Mouse (Mus musculus): Measurements from ENCODE around the gene Dop1a.

Gene Dop1a

GRCm38 (mm10) chr9:86496261-86496660, 29.3 kb downstream of the Dop1a start:
- in situ Hi-C loops (cut with MseI, MboI), result no loop called here

- in situ Hi-C loops (cut with MseI, MboI), result no loop called here
Observed at GRCm38 (mm10) chr9:86499083-86499482, 32.1 kb downstream of the Dop1a start.

DNA sequence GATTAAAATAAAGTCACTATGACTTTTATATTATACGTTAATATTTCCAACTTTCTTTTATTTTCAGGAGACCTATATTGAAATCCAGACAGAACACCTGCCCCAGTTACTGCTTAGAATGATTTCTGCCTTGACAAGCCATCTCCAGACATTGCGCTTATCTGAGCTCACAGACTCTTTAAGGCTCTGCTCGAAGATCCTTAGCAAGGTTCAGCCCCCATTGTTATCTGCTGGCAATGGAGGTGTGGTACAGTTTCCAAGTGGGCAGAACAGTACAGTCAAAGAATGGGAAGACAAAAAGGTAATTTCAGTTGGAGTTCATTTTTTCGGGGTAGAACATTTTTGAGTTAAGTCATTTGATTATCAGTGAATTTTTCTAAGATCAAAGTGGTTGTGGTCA, 40.5 kb downstream of the Dop1a start:
- in situ Hi-C loops (cut with MseI, MboI), result no loop called here

DNA sequence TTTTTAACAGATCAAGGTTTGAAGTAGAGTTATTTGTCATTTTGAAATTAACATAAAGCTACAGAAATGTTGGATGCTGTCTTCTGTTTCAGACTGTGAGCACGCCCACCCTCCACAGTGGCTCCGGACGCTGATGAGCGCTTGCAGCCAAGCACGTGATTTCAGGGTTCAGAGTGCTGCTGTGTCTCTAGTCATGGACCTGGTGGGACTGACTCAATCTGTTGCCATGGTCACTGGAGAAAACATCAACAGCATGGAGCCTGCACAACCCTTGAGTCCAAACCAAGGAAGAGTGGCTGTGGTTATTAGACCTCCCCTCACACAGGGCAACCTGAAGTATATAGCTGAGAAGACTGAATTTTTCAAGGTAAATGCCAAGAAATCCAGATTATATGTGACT, 46.8 kb downstream of the Dop1a start:
- in situ Hi-C loops (cut with MseI, MboI), result no loop called here

DNA sequence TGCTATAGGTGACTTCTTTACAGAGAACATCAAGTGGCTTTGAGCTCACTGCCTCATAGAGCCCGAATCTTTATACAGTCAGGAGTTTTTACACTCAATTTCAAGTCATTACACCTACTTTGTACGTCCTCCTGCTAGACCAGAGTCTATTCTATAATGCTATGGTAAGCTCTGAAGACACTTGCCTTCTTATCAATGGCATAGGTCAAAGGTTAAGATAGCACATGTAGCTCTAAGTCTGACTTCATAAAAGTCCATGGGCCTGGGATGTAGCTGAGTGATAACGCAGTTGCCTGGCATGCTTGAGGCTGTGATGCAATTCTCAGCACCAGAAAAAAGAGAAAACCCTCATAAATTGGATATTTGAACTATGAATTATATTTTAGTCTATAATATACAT, 47.4 kb downstream of the Dop1a start:
- in situ Hi-C loops (cut with MseI, MboI), result no loop called here

- in situ Hi-C loops (cut with MseI, MboI), result no loop called here
Observed at GRCm38 (mm10) chr9:86514798-86515197, 47.8 kb downstream of the Dop1a start.

GRCm38 (mm10) chr9:86522335-86522734, 55.4 kb downstream of the Dop1a start:
- in situ Hi-C loops (cut with MseI, MboI), result no loop called here

- in situ Hi-C loops (cut with MseI, MboI), result no loop called here
Observed at GRCm38 (mm10) chr9:86525600-86525999, 58.6 kb downstream of the Dop1a start.

- in situ Hi-C loops (cut with MseI, MboI), result no loop called here
Observed at GRCm38 (mm10) chr9:86534071-86534470, 67.1 kb downstream of the Dop1a start.

DNA sequence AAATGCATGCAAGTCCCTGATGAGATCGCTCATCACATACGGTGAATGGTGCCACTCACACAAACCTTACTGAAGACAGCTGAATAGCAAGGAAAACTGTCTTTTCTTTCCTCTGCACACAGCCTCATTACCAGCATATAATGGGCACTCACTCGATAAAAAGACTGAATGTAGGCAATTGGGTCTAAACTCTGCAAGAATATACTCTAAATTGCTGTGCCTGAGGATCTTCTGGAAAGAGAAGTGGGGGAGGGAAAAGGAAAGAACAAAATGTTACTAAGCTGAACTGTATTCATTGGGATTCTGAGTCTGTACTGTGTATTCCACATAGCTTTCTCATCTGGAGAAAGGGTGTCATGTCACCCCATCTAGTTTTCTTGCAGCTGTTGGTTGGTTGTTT, 76.5 kb downstream of the Dop1a start:
- in situ Hi-C loops (cut with MseI, MboI), result no loop called here

- in situ Hi-C loops (cut with MseI, MboI), result no loop called here
Observed at GRCm38 (mm10) chr9:86544559-86544958, 77.6 kb downstream of the Dop1a start.

GRCm38 (mm10) chr9:86549637-86550162, 82.7 kb downstream of the Dop1a start:
- in situ Hi-C loops (cut with MseI, MboI), result no loop called here

DNA sequence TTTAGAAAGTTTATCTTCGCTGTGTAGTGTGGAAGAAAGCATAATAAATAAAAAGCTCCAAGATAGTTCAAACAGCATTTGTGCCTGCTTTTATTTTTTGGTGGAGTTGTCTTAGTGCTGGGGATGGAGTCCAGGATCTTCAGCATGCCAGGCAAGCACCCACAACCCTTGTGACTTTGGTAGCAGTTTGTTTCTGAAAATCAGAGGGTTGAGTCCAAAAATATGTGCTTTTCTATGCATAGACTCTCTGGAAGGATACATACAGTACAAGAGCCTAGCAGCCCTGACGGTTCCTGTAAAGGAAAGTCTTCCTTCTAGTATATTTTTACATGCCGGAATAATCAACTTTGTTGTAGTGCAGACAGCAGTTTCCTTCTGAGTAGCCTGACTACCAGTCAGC, 83.8 kb downstream of the Dop1a start:
- in situ Hi-C loops (cut with MseI, MboI), result no loop called here

- in situ Hi-C loops (cut with MseI, MboI), result no loop called here
Observed at GRCm38 (mm10) chr9:86553886-86554285, 86.9 kb downstream of the Dop1a start.

GRCm38 (mm10) chr9:86554641-86555040, 87.7 kb downstream of the Dop1a start:
- in situ Hi-C loops (cut with MseI, MboI), result no loop called here

- in situ Hi-C loops (cut with MseI, MboI), result no loop called here
Observed at GRCm38 (mm10) chr9:86560543-86560942, 93.6 kb downstream of the Dop1a start.

- in situ Hi-C loops (cut with MseI, MboI), result no loop called here
Observed at GRCm38 (mm10) chr9:86569314-86569910, 102.5 kb downstream of the Dop1a start.

DNA sequence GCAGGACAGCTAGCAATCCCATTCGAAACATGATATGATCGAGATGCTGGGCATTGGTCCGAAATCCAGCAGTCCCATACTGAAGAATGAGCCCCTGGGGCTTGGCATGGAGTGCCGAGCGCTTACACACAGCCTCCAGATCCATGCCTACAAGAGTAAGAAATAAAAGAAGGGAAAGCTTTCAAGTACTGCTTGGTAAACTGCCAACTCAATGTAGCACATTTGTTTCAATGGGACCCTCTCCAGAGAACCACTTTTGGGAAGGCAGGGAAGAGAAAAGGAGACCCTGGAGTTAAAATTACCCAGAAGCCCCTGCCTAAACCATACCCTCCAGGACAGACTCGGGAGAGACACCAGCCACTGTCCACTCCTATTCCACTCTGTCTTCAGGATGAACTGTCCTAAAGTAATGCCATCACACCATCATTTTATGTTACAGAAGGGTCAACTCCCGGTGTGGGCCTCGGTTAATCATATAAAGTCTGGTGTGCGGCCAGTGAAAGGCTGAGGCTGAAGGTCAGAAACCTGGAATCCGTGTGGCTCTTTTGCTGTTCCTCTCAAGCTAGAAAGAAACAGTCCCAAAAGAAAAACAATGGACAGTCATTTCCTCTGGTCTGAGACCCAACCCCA, 103.4 kb downstream of the Dop1a start:
- in situ Hi-C loops (cut with MseI, MboI), result loop anchor here (5.0 to 10.0 kb wide), 2 partner anchors 103 to 106 kb away; partner anchors contain the start of genes Dop1a (in 2 of the 2) and Ube2cbp (in 1 of the 2)

DNA sequence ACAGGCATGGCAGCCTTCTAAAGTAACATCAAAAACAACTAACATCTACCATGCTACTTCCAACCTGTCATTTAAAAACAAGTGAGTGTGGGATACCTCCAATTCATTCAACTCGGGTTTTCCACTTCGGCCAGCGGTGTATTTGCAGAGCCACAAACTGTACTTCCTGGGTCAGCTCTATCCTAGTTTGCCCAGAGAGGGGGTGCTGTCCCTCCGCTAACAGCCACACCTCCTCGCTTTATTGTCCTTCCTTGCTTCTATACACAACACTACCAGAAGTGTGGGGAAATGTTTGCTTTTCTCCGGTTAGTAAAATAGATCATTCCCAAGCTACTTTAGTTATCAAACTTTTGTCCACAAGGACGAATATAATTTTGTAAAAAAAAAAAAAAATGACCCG, 104.0 kb downstream of the Dop1a start:
- in situ Hi-C loops (cut with MseI, MboI), result loop anchor here (5.0 to 10.0 kb wide), 2 partner anchors 104 to 106 kb away; partner anchors contain the start of genes Dop1a (in 2 of the 2) and Ube2cbp (in 1 of the 2)

DNA sequence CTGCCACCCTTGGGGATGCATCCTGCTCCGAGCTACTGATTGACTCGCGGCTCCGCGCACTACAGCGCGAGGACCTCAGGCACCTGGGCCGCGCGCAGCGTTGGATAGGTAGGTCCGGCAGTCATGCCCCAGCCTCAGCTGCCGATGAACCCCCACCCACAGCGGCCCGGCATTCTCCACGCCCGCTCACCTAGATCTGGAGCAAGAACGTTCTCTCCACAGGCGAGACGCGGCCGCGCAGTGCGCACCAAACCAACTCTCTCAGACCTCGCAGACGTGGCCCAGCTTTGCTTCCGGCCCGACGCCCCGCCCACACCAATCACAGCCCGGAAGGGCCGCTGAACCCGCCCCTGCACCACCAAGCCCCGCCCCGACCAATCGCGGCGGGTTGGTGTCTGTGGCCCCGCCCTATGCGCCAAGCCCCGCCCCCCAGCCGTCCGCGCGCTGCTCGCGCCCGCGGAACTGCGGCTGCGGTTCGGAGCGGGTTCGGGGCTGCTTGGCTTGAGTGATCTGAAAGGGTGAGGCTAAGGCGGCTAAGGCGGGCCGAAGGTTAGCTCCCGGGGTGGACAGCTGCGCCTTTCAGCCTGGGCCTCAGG, 104.7 kb downstream of the Dop1a start, which contains the start of the genes Pgm3 and Rwdd2a:
Gene Pgm3 (minus strand): TSS at position 303 of the 596 bp plus-strand sequence.
Gene Rwdd2a (plus strand): TSS at position 452 of the 596 bp plus-strand sequence.
- in situ Hi-C loops (cut with MseI, MboI), result loop anchor here (5.0 to 10.0 kb wide), 2 partner anchors 104 to 107 kb away; partner anchors contain the start of genes Dop1a (in 2 of the 2) and Ube2cbp (in 1 of the 2)

DNA sequence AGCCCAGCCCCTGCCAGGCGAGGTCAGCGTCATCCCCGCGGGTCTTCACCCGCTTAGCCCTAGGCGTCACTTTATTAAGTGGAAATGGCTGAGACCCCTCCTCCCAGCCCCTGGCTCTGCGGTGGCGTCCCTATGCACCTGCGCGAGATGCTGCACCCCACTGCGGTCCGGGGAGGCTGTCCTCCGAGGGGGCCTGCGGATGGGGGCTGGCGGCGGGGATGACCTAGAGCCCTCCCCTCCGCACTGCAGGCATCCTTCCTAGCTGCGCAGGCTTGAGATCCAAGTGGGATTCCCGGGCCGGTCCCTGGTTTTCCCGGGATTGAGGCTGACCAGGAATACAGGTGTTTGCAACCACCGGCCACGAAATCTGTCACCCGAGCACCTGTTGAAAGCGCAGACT, 105.2 kb downstream of the Dop1a start:
- in situ Hi-C loops (cut with MseI, MboI), result loop anchor here (5.0 to 10.0 kb wide), 2 partner anchors 105 to 107 kb away; partner anchors contain the start of genes Dop1a (in 2 of the 2) and Ube2cbp (in 1 of the 2)

GRCm38 (mm10) chr9:86572636-86573291, 105.8 kb downstream of the Dop1a start:
- in situ Hi-C loops (cut with MseI, MboI), result loop anchor here (5.0 to 10.0 kb wide), 2 partner anchors 105 to 108 kb away; partner anchors contain the start of genes Dop1a (in 2 of the 2) and Ube2cbp (in 1 of the 2)
